Mouse (Mus musculus) intestine, embryonic 14.5 days (tissue): Measurements from ENCODE around the gene Ghr. TPM values are rescaled to one million over a fixed set of nuclear protein-coding genes. Genes with fewer than 3 reads are reported as not detected.
A peak's percentile ranks its signal among the peaks of the same experiment; 100 is the strongest.

Experiments
- ATAC-seq: fragments of 200-750 bp; cut with Nextera tagmentation; replicated peaks from 2 replicates; pipeline ENCODE4 v1.8.0; 2017; ENCODE audit warnings: low read depth, moderate number of reproducible peaks, moderate TSS enrichment, moderate library complexity; ENCODE audit not compliant: low FRiP score, low TSS enrichment
- DNase-seq: peaks from one replicate; pipeline ENCODE4 v3.0.0-alpha.2; 2018; ENCODE audit warnings: low spot score
- H3K27ac ChIP-seq: fragments of 300-500 bp; sonication (generic); 2 replicates; pipeline ENCODE4 v1.5.1; 2014; ENCODE audit warnings: low read depth, mild to moderate bottlenecking, control low read depth
- H3K27me3 ChIP-seq: fragments of 300-500 bp; sonication (generic); replicated peaks from 2 replicates; pipeline ENCODE4 v1.6.1; 2014; ENCODE audit warnings: low read length, control low read depth; ENCODE audit not compliant: control insufficient read depth, insufficient read depth
- H3K36me3 ChIP-seq: fragments of 300-500 bp; sonication (generic); 2 replicates; pipeline ENCODE4 v1.6.1; 2014; ENCODE audit warnings: low read length, control low read depth; ENCODE audit not compliant: control insufficient read depth, insufficient read depth
- H3K4me1 ChIP-seq: fragments of 300-500 bp; sonication (generic); replicated peaks from 2 replicates; pipeline ENCODE4 v1.6.1; 2014; ENCODE audit warnings: low read length, control low read depth, mixed read lengths; ENCODE audit not compliant: control insufficient read depth, insufficient read depth
- H3K4me2 ChIP-seq: fragments of 300-500 bp; sonication (generic); 2 replicates; pipeline ENCODE4 v1.6.1; 2014; ENCODE audit warnings: low read length
- H3K4me3 ChIP-seq: fragments of 300-500 bp; sonication (generic); 2 replicates; pipeline ENCODE4 v1.5.1; 2014; ENCODE audit warnings: low read depth, low read length, control low read depth, mixed read lengths
- H3K9ac ChIP-seq: fragments of 300-500 bp; sonication (generic); 2 replicates; pipeline ENCODE4 v1.6.1; 2014; ENCODE audit warnings: mild to moderate bottlenecking, low read length
- H3K9me3 ChIP-seq: fragments of 300-500 bp; sonication (generic); 2 replicates; pipeline ENCODE4 v1.6.1; 2016; ENCODE audit warnings: low read length, control low read depth; ENCODE audit not compliant: control insufficient read depth
- WGBS: fragments of 180-500 bp; shearing (Covaris S2); extraction: QIAGEN DNeasy Blood & Tissue Kit; methylation state at CpG from one replicate; pipeline ENCODE4 v1.1.7; 2014; 5-methylcytosine and 5-hydroxymethylcytosine counted together
- polyA plus RNA-seq: library from polyadenylated mRNA; unstranded; fragments of >200 nt; fragmentation: Nextera tagmentation; extraction: Ambion mirVana; gene quantifications from 2 replicates; pipeline ENCODE4 v1.2.1, GENCODE M21; 2014

Gene Ghr
- polyA plus RNA-seq, 1 experiment from 2014 or later: 115 TPM

DNA sequence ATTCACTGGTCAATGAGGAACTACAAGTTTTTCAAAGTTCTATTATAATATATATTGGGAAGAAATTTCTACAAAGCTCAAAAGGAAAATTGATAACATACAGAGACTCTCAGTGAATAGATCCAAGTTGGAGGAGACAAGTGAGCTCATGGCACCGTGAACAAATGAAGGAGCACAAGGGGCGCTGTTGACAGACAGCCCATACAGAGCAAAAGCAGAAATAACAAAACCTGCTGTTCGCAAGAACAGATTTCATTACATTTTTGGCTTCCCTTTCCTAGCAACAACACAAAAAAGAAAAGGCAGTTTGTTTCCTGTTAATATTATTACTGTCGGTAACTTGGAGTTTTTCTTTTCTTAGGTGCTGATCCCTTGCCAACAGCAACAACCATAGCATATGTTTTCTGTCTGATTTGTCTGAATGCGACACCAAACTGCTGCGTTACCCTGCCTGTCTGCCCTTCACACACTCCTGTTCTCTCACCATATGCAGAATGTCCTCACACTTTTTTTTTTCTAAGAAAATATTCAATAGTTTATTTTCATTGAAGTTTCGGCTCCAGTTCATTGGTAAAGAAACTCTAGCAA is 19.3 kb downstream of the Ghr start:
- no peak for ATAC-seq
- Histone ChIP-seq H3K4me2 (no peak overlapping the region), H3K27ac (no peak overlapping the region), H3K9ac (no peak overlapping the region), H3K36me3 (peaks cover 24% of the 10 kb centered on the region; the same call in 1 of the 2 replicates), H3K27me3 (no peaks in the 10 kb centered on the region), H3K4me1 (peaks cover 10% of the 10 kb centered on the region; the same call in 1 of the 2 replicates), H3K4me3 (no peak overlapping the region), H3K9me3 (no peaks in the 10 kb centered on the region)
- no peak for DNase-seq
- WGBS: 58% methylated on average over 7 of the region's 7 CpGs

DNA sequence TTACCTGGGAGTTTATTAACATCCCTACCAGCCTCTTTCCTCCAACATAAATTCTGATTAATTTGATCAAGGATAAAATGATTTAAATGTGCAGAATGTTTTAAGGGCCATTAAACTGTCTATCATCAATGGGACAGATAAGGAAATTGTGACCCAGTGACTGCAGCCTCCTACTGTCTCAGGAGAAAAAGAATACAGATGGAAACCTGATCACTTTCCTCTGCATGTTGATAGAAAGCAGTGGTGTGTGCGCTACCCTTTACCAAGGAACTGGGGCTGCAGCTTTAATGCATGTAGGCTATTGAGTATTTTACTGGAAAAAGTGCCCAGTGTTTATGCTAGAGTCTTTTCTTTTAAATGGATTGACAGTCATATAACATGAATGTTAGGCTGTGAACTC is 19.8 kb downstream of the Ghr start:
- Histone ChIP-seq H3K27ac (no peak overlapping the region), H3K4me1 (peaks cover 10% of the 10 kb centered on the region; the same call in 1 of the 2 replicates), H3K36me3 (peaks cover 24% of the 10 kb centered on the region; the same call in 1 of the 2 replicates), H3K4me2 (no peak overlapping the region), H3K4me3 (no peak overlapping the region), H3K9me3 (no peaks in the 10 kb centered on the region), H3K9ac (no peak overlapping the region), H3K27me3 (no peaks in the 10 kb centered on the region)
- DNase-seq (no peak), ATAC-seq (no peak)
- 86% methylated on average over 1 of the region's 1 CpGs for WGBS

GRCm38 (mm10) chr15:3558524-3558923 is 24.8 kb downstream of the Ghr start:
- no peak overlapping the region for H3K27ac ChIP-seq
- WGBS: 90% methylated on average over 3 of the region's 3 CpGs
- H3K4me3 ChIP-seq: no peak overlapping the region
- H3K9me3 ChIP-seq: no peaks in the 10 kb centered on the region
- H3K27me3 ChIP-seq: no peaks in the 10 kb centered on the region
- 0 out of 2 replicates have a peak, but pooled peaks cover 1% of the 10 kb centered on the region for H3K4me1 ChIP-seq
- H3K4me2 ChIP-seq: no peak overlapping the region
- DNase-seq (no peak), ATAC-seq (no peak)
- H3K36me3 ChIP-seq: peaks cover 17% of the 10 kb centered on the region; the same call in 1 of the 2 replicates
- H3K9ac ChIP-seq: no peak overlapping the region

- Histone ChIP-seq H3K4me2 (no peak overlapping the region), H3K9ac (no peak overlapping the region), H3K4me3 (no peak overlapping the region), H3K9me3 (no peaks in the 10 kb centered on the region), H3K27ac (no peak overlapping the region), H3K4me1 (no peaks in the 10 kb centered on the region), H3K36me3 (peaks cover 30% of the 10 kb centered on the region), H3K27me3 (no peaks in the 10 kb centered on the region)
- DNase-seq: no peak
- 90% methylated on average over 2 of the region's 2 CpGs for WGBS
- ATAC-seq: no peak
Measured at GRCm38 (mm10) chr15:3544289-3544688, 39.0 kb downstream of the Ghr start.

DNA sequence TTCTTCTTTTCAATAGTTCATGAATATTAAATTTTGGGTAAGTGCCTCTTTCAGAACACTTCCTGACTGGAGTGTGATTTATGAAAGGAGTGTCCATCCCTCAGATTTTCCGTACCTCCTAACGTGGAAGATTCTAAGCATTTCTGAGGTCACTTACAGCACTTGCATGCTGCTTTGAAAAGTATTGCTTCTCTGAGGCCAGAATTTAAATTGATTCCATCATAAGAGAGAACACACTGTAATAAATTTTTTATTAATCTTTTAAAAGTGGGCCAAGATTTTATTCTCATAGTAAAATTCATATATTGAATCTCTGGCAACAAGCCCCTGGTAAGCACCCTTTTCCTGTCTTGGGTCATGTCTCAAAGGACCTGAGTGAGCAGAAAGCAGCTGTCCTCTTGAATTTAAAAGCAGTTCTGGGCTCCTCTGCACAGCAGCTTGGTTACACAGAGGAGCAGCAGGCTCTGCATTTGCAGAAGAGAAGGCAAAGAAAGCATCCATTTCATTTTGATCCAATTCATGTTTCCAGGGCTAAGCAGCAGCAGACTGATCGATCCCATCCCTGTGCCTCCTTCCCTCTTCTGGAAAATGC is 46.9 kb downstream of the Ghr start:
- H3K9me3 ChIP-seq: no peaks in the 10 kb centered on the region
- WGBS: 63% methylated on average over 3 of the region's 3 CpGs
- H3K4me3 ChIP-seq: no peak overlapping the region
- H3K27ac ChIP-seq: 0 out of 2 replicates have a peak overlapping the region, but pooled peaks have one; percentile 0
- ATAC-seq: no peak
- H3K4me2 ChIP-seq: no peak overlapping the region
- H3K9ac ChIP-seq: no peak overlapping the region
- DNase-seq: no peak
- H3K36me3 ChIP-seq: no peaks in the 10 kb centered on the region; the same call in none of the 2 replicates
- H3K27me3 ChIP-seq: no peaks in the 10 kb centered on the region
- H3K4me1 ChIP-seq: 0 out of 2 replicates have a peak, but pooled peaks cover 3% of the 10 kb centered on the region

DNA sequence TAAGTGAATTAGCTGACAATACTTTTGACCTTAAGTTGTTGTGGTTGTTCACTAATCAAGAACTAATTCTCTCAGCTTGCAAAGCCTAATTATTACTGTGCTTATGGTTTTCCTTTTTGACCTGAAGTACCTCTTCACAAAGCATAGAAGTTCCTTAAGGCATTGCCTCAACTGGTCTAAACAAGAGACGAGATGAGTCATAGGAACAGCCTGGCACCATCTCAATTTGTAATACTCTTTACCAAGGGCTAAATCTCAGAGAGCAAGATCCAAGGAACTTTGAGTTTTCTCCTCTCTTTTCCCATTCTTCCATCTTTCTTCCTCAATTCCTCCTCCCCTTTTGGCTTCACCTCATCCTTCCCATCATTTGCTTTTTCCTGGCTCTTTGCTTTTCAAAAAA is 69.3 kb downstream of the Ghr start:
- H3K4me3 ChIP-seq: no peak overlapping the region
- H3K4me2 ChIP-seq: no peak overlapping the region
- DNase-seq: no peak
- H3K9ac ChIP-seq: no peak overlapping the region
- H3K27me3 ChIP-seq: no peaks in the 10 kb centered on the region
- no peaks in the 10 kb centered on the region for H3K9me3 ChIP-seq
- no peak for ATAC-seq
- 82% methylated on average over 1 of the region's 1 CpGs for WGBS
- H3K4me1 ChIP-seq: peaks cover 11% of the 10 kb centered on the region; the same call in 1 of the 2 replicates
- peaks cover 11% of the 10 kb centered on the region; the same call in 1 of the 2 replicates for H3K36me3 ChIP-seq
- H3K27ac ChIP-seq: no peak overlapping the region

GRCm38 (mm10) chr15:3512380-3512779 is 70.9 kb downstream of the Ghr start:
- Histone ChIP-seq H3K4me2 (no peak overlapping the region), H3K9me3 (no peaks in the 10 kb centered on the region), H3K27ac (no peak overlapping the region), H3K4me1 (peaks cover 11% of the 10 kb centered on the region; the same call in 1 of the 2 replicates), H3K36me3 (peaks cover 11% of the 10 kb centered on the region; the same call in 1 of the 2 replicates), H3K9ac (no peak overlapping the region), H3K27me3 (no peaks in the 10 kb centered on the region), H3K4me3 (no peak overlapping the region)
- 84% methylated on average over 1 of the region's 1 CpGs for WGBS
- ATAC-seq (no peak), DNase-seq (no peak)

GRCm38 (mm10) chr15:3511639-3512171 is 71.6 kb downstream of the Ghr start:
- no peak overlapping the region for H3K4me2 ChIP-seq
- H3K27ac ChIP-seq: no peak overlapping the region
- 87% methylated on average over 2 of the region's 2 CpGs for WGBS
- peaks cover 11% of the 10 kb centered on the region; the same call in 1 of the 2 replicates for H3K4me1 ChIP-seq
- ATAC-seq: no peak
- no peak overlapping the region for H3K4me3 ChIP-seq
- H3K9me3 ChIP-seq: no peaks in the 10 kb centered on the region
- H3K36me3 ChIP-seq: peaks cover 11% of the 10 kb centered on the region; the same call in 1 of the 2 replicates
- no peaks in the 10 kb centered on the region for H3K27me3 ChIP-seq
- no peak overlapping the region for H3K9ac ChIP-seq
- DNase-seq: no peak
